In genomic region chr9:49396006-49396405, GRCm38 (mm10) we compare ENCODE assay signal across 25 mouse cellular contexts. TPM values are rescaled to one million over a fixed set of nuclear protein-coding genes. Genes with fewer than 3 reads are reported as not detected.
"Had no signal": no experiment of that assay in that cellular context is flagged by ENCODE, and none has a peak within 500 bp of the region (broad histone marks: within the 10 kb centered on the region; RNA-seq: fewer than 3 reads in every experiment).

No protein-coding gene starts in this region.

- H3K36me3 ChIP-seq: midbrain, embryonic 10.5 days; midbrain, embryonic 12.5 days; neural tube, embryonic 13.5 days; stomach, embryonic 15.5 days had no signal

- H3K4me2 ChIP-seq: lung, embryonic 14.5 days; midbrain, embryonic 12.5 days; neural tube, embryonic 13.5 days; stomach, embryonic 15.5 days had no signal

- ATAC-seq: midbrain, embryonic 16.5 days had no signal

- H3K9ac ChIP-seq: liver, embryonic 14.5 days; lung, embryonic 14.5 days; midbrain, embryonic 12.5 days; neural tube, embryonic 13.5 days; stomach, embryonic 15.5 days had no signal

- H3K27ac ChIP-seq: liver, embryonic 14.5 days; midbrain, embryonic 10.5 days; midbrain, embryonic 12.5 days; neural tube, embryonic 13.5 days; stomach, embryonic 15.5 days; stomach, postnatal 0 days had no signal

- DNase-seq: lung, adult 18-20 months; lung, embryonic 14.5 days; lung, postnatal 10 days; lung, postnatal 4 days; midbrain, embryonic 14.5 days; right cerebral cortex, postnatal 14 days; thymus, adult 2 months; thymus, postnatal 25 days; thymus, postnatal 4 days had no signal

- H3K4me3 ChIP-seq: midbrain, embryonic 10.5 days; midbrain, embryonic 12.5 days; myocyte; neural tube, embryonic 13.5 days; stomach, embryonic 15.5 days had no signal

- H3K27me3 ChIP-seq: midbrain, embryonic 12.5 days; neural tube, embryonic 13.5 days; stomach, embryonic 15.5 days had no signal

- H3K4me1 ChIP-seq: midbrain, embryonic 10.5 days; midbrain, embryonic 12.5 days; neural tube, embryonic 13.5 days had no signal

- H3K9me3 ChIP-seq: midbrain, embryonic 10.5 days; midbrain, embryonic 12.5 days; neural tube, embryonic 13.5 days; stomach, embryonic 15.5 days had no signal

RNA-seq across cellular contexts. Expression of gene Ankk1, which starts 30.8 kb away (rescaled TPM):
- total RNA-seq: megakaryocyte, adult 5-6 weeks; megakaryocyte-erythroid progenitor cell, adult 5-6 weeks had no signal
- polyA plus RNA-seq: liver, embryonic 14.5 days; liver, embryonic 16.5 days; lung, embryonic 14.5 days; lung, embryonic 16.5 days; midbrain, embryonic 10.5 days; midbrain, embryonic 12.5 days; midbrain, embryonic 14.5 days; midbrain, embryonic 16.5 days; myocyte; neural tube, embryonic 11.5 days; neural tube, embryonic 13.5 days; spleen, adult 2 months had no signal

RNA-seq across cellular contexts. Expression of gene Drd2, which starts 55.6 kb away (rescaled TPM):
- total RNA-seq: megakaryocyte, adult 5-6 weeks; megakaryocyte-erythroid progenitor cell, adult 5-6 weeks; neutrophil, adult 5-6 weeks had no signal
- polyA plus RNA-seq: liver, embryonic 14.5 days; liver, embryonic 16.5 days; lung, embryonic 14.5 days; myocyte; spleen, adult 2 months; stomach, postnatal 0 days; urinary bladder, adult 2 months had no signal
